Mouse (Mus musculus) lung, embryonic 15.5 days (tissue): ENCODE results near the gene Ism1. TPM values are rescaled to one million over a fixed set of nuclear protein-coding genes. Genes with fewer than 3 reads are reported as not detected.
A peak's percentile ranks its signal among the peaks of the same experiment; 100 is the strongest.

Experiments used
- ATAC-seq: fragments of 200-750 bp; cut with Nextera tagmentation; 2 replicates; pipeline ENCODE4 v1.8.0; 2017; ENCODE audit warnings: moderate number of reproducible peaks, borderline replicate concordance; ENCODE audit not compliant: low FRiP score, low TSS enrichment; ENCODE audit errors: extremely low read depth
- H3K27ac ChIP-seq: fragments of 300-500 bp; sonication (generic); 2 replicates; pipeline ENCODE4 v1.5.1; 2015; ENCODE audit warnings: moderate library complexity, mild to moderate bottlenecking, inconsistent platforms
- H3K27me3 ChIP-seq: fragments of 300-500 bp; sonication (generic); 2 replicates; pipeline ENCODE4 v1.6.1; 2015; ENCODE audit warnings: inconsistent platforms
- H3K36me3 ChIP-seq: fragments of 300-500 bp; sonication (generic); 2 replicates; pipeline ENCODE4 v1.6.1; 2015; ENCODE audit warnings: inconsistent platforms
- H3K4me1 ChIP-seq: fragments of 300-500 bp; sonication (generic); 2 replicates; pipeline ENCODE4 v1.6.1; 2015; ENCODE audit warnings: inconsistent platforms
- H3K4me2 ChIP-seq: fragments of 300-500 bp; sonication (generic); 2 replicates; pipeline ENCODE4 v1.6.1; 2015; ENCODE audit warnings: inconsistent platforms, mild to moderate bottlenecking, moderate library complexity
- H3K4me3 ChIP-seq: fragments of 300-500 bp; sonication (generic); 2 replicates; pipeline ENCODE4 v1.5.1; 2015; ENCODE audit warnings: mild to moderate bottlenecking, inconsistent platforms
- H3K9ac ChIP-seq: fragments of 300-500 bp; sonication (generic); 2 replicates; pipeline ENCODE4 v1.6.1; 2015; ENCODE audit warnings: inconsistent platforms
- H3K9me3 ChIP-seq: fragments of 300-500 bp; sonication (generic); 2 replicates; pipeline ENCODE4 v1.6.1; 2016; ENCODE audit warnings: inconsistent platforms
- WGBS: fragments of 180-500 bp; shearing (Covaris S2); methylation state at CpG from one replicate; pipeline ENCODE4 v1.1.7; 2015; 5-methylcytosine and 5-hydroxymethylcytosine counted together
- polyA plus RNA-seq: library from polyadenylated mRNA; unstranded; fragments of >200 nt; fragmentation: Nextera tagmentation; extraction: Ambion mirVana; gene quantifications from 2 replicates; pipeline ENCODE4 v1.2.1, GENCODE M21; 2015

Gene Ism1
- polyA plus RNA-seq, 1 experiment from 2014 or later = 12.6 TPM

GRCm38 (mm10) chr2:139678275-139679140, 530 bp downstream of the Ism1 start:
- peak overlapping the region; percentile 90 for H3K9ac ChIP-seq
- H3K4me1 ChIP-seq = peaks cover 17% of the 10 kb centered on the region
- WGBS = under 1% methylated on average over 74 of the region's 84 CpGs
- no peaks in the 10 kb centered on the region for H3K36me3 ChIP-seq
- peak overlapping the region; percentile 93 for H3K27ac ChIP-seq
- H3K9me3 ChIP-seq = no peaks in the 10 kb centered on the region
- H3K4me2 ChIP-seq = peak overlapping the region; percentile 87
- ATAC-seq = peak; percentile 72
- no peaks in the 10 kb centered on the region for H3K27me3 ChIP-seq
- H3K4me3 ChIP-seq = peak overlapping the region; percentile 90

GRCm38 (mm10) chr2:139682540-139682939, 4.6 kb downstream of the Ism1 start:
- H3K9ac ChIP-seq = no peak overlapping the region
- H3K27me3 ChIP-seq = no peaks in the 10 kb centered on the region
- no peaks in the 10 kb centered on the region for H3K36me3 ChIP-seq
- H3K9me3 ChIP-seq = no peaks in the 10 kb centered on the region
- H3K4me1 ChIP-seq = peaks cover 10% of the 10 kb centered on the region
- ATAC-seq = peak; percentile 56; the same call in 1 of the 2 replicates
- H3K27ac ChIP-seq = peak overlapping the region; percentile 41; the same call in 1 of the 2 replicates
- H3K4me3 ChIP-seq = no peak overlapping the region
- 33% methylated on average over 3 of the region's 3 CpGs for WGBS
- peak overlapping the region; percentile 16; the same call in 1 of the 2 replicates for H3K4me2 ChIP-seq

GRCm38 (mm10) chr2:139689442-139690003, 11.5 kb downstream of the Ism1 start:
- Histone ChIP-seq H3K4me1 (no peaks in the 10 kb centered on the region; the same call in 1 of the 2 replicates), H3K27ac (no peak overlapping the region), H3K9ac (no peak overlapping the region), H3K4me3 (no peak overlapping the region), H3K27me3 (no peaks in the 10 kb centered on the region), H3K36me3 (no peaks in the 10 kb centered on the region), H3K9me3 (no peaks in the 10 kb centered on the region), H3K4me2 (no peak overlapping the region)
- ATAC-seq = no peak
- WGBS = 92% methylated on average over 1 of the region's 1 CpGs

- H3K4me1 ChIP-seq = no peaks in the 10 kb centered on the region
- H3K9me3 ChIP-seq = no peaks in the 10 kb centered on the region
Measured at GRCm38 (mm10) chr2:139693521-139693920, 15.5 kb downstream of the Ism1 start.

GRCm38 (mm10) chr2:139694638-139695037, 16.7 kb downstream of the Ism1 start:
- WGBS = 82% methylated on average over 5 of the region's 5 CpGs
- no peak for ATAC-seq
- Histone ChIP-seq H3K27me3 (no peaks in the 10 kb centered on the region), H3K4me2 (no peak overlapping the region), H3K4me3 (no peak overlapping the region), H3K36me3 (no peaks in the 10 kb centered on the region), H3K9me3 (no peaks in the 10 kb centered on the region), H3K9ac (no peak overlapping the region), H3K27ac (no peak overlapping the region), H3K4me1 (no peaks in the 10 kb centered on the region)

More at GRCm38 (mm10) chr2:139693521-139693920, 15.5 kb downstream of the Ism1 start:
- no peak overlapping the region for H3K27ac ChIP-seq
- H3K27me3 ChIP-seq = no peaks in the 10 kb centered on the region
- WGBS = 94% methylated on average over 3 of the region's 3 CpGs
- ATAC-seq = no peak
- no peak overlapping the region for H3K4me3 ChIP-seq
- no peak overlapping the region for H3K4me2 ChIP-seq
- H3K9ac ChIP-seq = no peak overlapping the region
- H3K36me3 ChIP-seq = no peaks in the 10 kb centered on the region

- 55% methylated on average over 2 of the region's 2 CpGs for WGBS
- H3K27me3 ChIP-seq = no peaks in the 10 kb centered on the region
- H3K4me1 ChIP-seq = no peaks in the 10 kb centered on the region
- no peak overlapping the region for H3K4me2 ChIP-seq
- ATAC-seq = no peak
- H3K9me3 ChIP-seq = no peaks in the 10 kb centered on the region
- H3K36me3 ChIP-seq = peaks cover 7% of the 10 kb centered on the region; the same call in 1 of the 2 replicates
- H3K27ac ChIP-seq = no peak overlapping the region
- H3K9ac ChIP-seq = no peak overlapping the region
- no peak overlapping the region for H3K4me3 ChIP-seq
Measured at GRCm38 (mm10) chr2:139696578-139696977, 18.6 kb downstream of the Ism1 start.

- no peak overlapping the region for H3K4me3 ChIP-seq
- peaks cover 7% of the 10 kb centered on the region; the same call in 1 of the 2 replicates for H3K36me3 ChIP-seq
- no peaks in the 10 kb centered on the region for H3K9me3 ChIP-seq
- no peaks in the 10 kb centered on the region for H3K27me3 ChIP-seq
- 77% methylated on average over 1 of the region's 1 CpGs for WGBS
- H3K4me1 ChIP-seq = no peaks in the 10 kb centered on the region
- H3K9ac ChIP-seq = no peak overlapping the region
- no peak overlapping the region for H3K4me2 ChIP-seq
- H3K27ac ChIP-seq = no peak overlapping the region
- no peak for ATAC-seq
Measured at GRCm38 (mm10) chr2:139700609-139701008, 22.6 kb downstream of the Ism1 start.

- H3K36me3 ChIP-seq = peaks cover 7% of the 10 kb centered on the region; the same call in 1 of the 2 replicates
- H3K4me2 ChIP-seq = no peak overlapping the region
- no peak overlapping the region for H3K4me3 ChIP-seq
- ATAC-seq = no peak
- H3K4me1 ChIP-seq = peaks cover 14% of the 10 kb centered on the region
- no peak overlapping the region for H3K27ac ChIP-seq
- H3K9ac ChIP-seq = no peak overlapping the region
- 48% methylated on average over 3 of the region's 3 CpGs for WGBS
- H3K27me3 ChIP-seq = no peaks in the 10 kb centered on the region
- no peaks in the 10 kb centered on the region for H3K9me3 ChIP-seq
Measured at GRCm38 (mm10) chr2:139704951-139705350, 27.0 kb downstream of the Ism1 start.

- Histone ChIP-seq H3K4me1 (peaks cover 16% of the 10 kb centered on the region), H3K4me3 (no peak overlapping the region), H3K27ac (peak overlapping the region; percentile 69), H3K4me2 (no peak overlapping the region; the same call in 1 of the 2 replicates), H3K36me3 (no peaks in the 10 kb centered on the region), H3K9ac (no peak overlapping the region), H3K9me3 (no peaks in the 10 kb centered on the region), H3K27me3 (no peaks in the 10 kb centered on the region)
- 36% methylated on average over 6 of the region's 6 CpGs for WGBS
- ATAC-seq = peak; percentile 88
Measured at GRCm38 (mm10) chr2:139708194-139708899, 30.4 kb downstream of the Ism1 start.

- ATAC-seq = no peak
- WGBS = 35% methylated on average over 3 of the region's 3 CpGs
- no peak overlapping the region for H3K9ac ChIP-seq
- no peak overlapping the region for H3K4me2 ChIP-seq
- H3K4me1 ChIP-seq = peaks cover 16% of the 10 kb centered on the region
- H3K36me3 ChIP-seq = no peaks in the 10 kb centered on the region; the same call in 1 of the 2 replicates
- H3K27me3 ChIP-seq = no peaks in the 10 kb centered on the region
- no peak overlapping the region for H3K27ac ChIP-seq
- no peak overlapping the region for H3K4me3 ChIP-seq
- H3K9me3 ChIP-seq = no peaks in the 10 kb centered on the region
Measured at GRCm38 (mm10) chr2:139711640-139712039, 33.7 kb downstream of the Ism1 start.

- H3K36me3 ChIP-seq = no peaks in the 10 kb centered on the region; the same call in 1 of the 2 replicates
Measured at GRCm38 (mm10) chr2:139712046-139712445, 34.1 kb downstream of the Ism1 start.

More at GRCm38 (mm10) chr2:139712046-139712445, 34.1 kb downstream of the Ism1 start:
- Histone ChIP-seq H3K9ac (no peak overlapping the region), H3K4me1 (peaks cover 16% of the 10 kb centered on the region), H3K4me2 (no peak overlapping the region), H3K27ac (no peak overlapping the region), H3K9me3 (no peaks in the 10 kb centered on the region), H3K27me3 (no peaks in the 10 kb centered on the region), H3K4me3 (no peak overlapping the region)
- ATAC-seq = no peak
- WGBS = 87% methylated on average over 10 of the region's 10 CpGs
